Mouse (Mus musculus) embryonic stem cell, embryonic (primary cell): Measurements from ENCODE around the gene Gm10031.
"Not testable (repeated sequence)": the region's sequence is repeated elsewhere in the genome, so short reads cannot be mapped to it uniquely, and the experiment has no call there.

Experiments
- CTCF ChIA-PET, 4 experiments: fragments of 300-600 bp in 2 of 4; fragments of 350-600 bp in 2 of 4; sonication (Branson Sonifier 250); formaldehyde crosslinking; loops; one replicate each; lab custom pipeline; 2022; ENCODE audit warnings: inconsistent platforms in 2 of 4; lab: Charles Lee
- POLR2A ChIA-PET, 4 experiments: fragments of 300-600 bp in 2 of 4; fragments of 350-600 bp in 2 of 4; sonication (Branson Sonifier 250); formaldehyde crosslinking; loops; one replicate each; lab custom pipeline; 2022; ENCODE audit warnings: antibody characterized with exemption in 4 of 4, inconsistent platforms in 1 of 4; lab: Charles Lee

Gm10031 gene

GRCm38 (mm10) chr1:156523842-156524241 lies at the start of gene Gm10031:
TSS of gene Gm10031 (plus strand) at chr1:156524012.
- CTCF ChIA-PET, POLR2A ChIA-PET: not testable (repeated sequence)

- POLR2A ChIA-PET: interaction anchor here in 1 of 4 experiments (1.0 to 1.2 kb wide), 4 partner anchors 15 to 1376 kb away, joined by 3 to 5 read pairs (median 4); partner anchors contain the start of gene Ier5
Measured at GRCm38 (mm10) chr1:156474854-156475253, 49.0 kb upstream of the Gm10031 start.

GRCm38 (mm10) chr1:156476016-156476415 lies 47.8 kb upstream of the Gm10031 start:
- POLR2A ChIA-PET: no interaction called here
- CTCF ChIA-PET: interaction anchor here in 1 of 4 experiments (0.6 kb wide), 1 partner anchor 202 kb away, joined by 10 read pairs; no protein-coding TSS in a partner anchor

More at GRCm38 (mm10) chr1:156474854-156475253, 49.0 kb upstream of the Gm10031 start:
- CTCF ChIA-PET: interaction anchor here in 2 of 4 experiments (0.6 to 1.5 kb wide), 3 partner anchors 30 to 553 kb away, joined by 3 to 7 read pairs (median 5); no protein-coding TSS in a partner anchor

DNA sequence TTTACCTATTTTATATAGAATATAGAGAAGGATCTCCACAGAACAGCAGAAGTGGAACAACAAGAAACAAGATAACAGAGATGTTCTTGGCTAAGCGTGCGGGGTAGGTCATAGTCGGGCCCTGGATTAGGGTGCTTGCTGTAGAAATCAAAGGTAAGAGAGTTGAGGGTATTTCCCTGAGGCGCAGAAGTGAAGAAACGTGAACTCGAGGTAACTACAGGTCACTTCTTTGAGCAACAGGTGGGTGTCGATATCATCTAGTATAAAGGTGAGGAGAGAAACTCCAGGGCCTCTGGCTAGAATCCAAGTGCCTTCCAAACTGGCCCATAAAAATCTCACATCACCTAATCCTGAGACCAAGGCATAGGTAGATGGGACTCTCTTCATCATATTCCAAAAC lies 47.3 kb upstream of the Gm10031 start:
- CTCF ChIA-PET: no interaction called here
- POLR2A ChIA-PET: no interaction called here

- POLR2A ChIA-PET: no interaction called here
- CTCF ChIA-PET: interaction anchor here in 1 of 4 experiments (1.8 kb wide), 1 partner anchor 24 kb away, joined by 4 read pairs; no protein-coding TSS in a partner anchor
Measured at GRCm38 (mm10) chr1:156481826-156482225, 42.0 kb upstream of the Gm10031 start.

- ChIA-PET POLR2A (interaction anchor here in 1 of 4 experiments (0.5 kb wide), 1 partner anchor 23 kb away, joined by 3 read pairs; no protein-coding TSS in a partner anchor), CTCF (interaction anchor here in 3 of 4 experiments (0.6 to 1.1 kb wide), 4 partner anchors 18 to 277 kb away, joined by 3 to 4 read pairs (median 3); no protein-coding TSS in a partner anchor)
Measured at GRCm38 (mm10) chr1:156487498-156487897, 36.3 kb upstream of the Gm10031 start.

- POLR2A ChIA-PET: no interaction called here
- CTCF ChIA-PET: interaction anchor here in 1 of 4 experiments (0.9 to 1.1 kb wide), 2 partner anchors 17 to 65 kb away, joined by 3 read pairs; no protein-coding TSS in a partner anchor
Measured at GRCm38 (mm10) chr1:156488031-156488430, 35.8 kb upstream of the Gm10031 start.

DNA sequence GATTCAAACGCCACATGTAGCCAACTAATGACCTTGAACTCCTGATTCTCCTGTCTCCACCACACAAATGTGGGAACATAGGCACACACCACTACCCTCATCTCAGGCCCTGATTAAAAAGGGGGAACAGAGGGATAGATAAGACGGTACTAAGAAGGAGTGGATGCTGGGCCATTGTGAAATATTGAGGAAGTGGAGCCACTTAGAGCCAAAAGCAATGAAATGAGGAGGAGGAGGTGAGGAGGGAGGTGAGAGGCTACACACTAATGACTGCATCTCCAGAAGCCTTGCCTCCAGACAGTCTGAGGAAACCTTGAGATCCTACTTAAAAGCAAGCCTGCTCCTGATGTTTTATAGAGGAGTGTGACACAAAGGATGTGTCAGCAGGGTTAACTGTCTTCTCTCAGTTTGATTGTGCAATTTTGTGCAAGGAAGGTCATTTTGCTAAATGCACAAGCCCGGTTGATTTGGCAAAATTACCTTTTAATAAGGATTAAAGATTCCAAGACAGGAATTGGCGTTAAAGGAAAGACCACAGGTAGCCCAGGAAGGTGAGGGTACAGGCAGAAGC lies 32.5 kb upstream of the Gm10031 start:
- CTCF ChIA-PET: no interaction called here
- POLR2A ChIA-PET: interaction anchor here in 1 of 4 experiments (0.7 kb wide), 1 partner anchor 610 kb away, joined by 3 read pairs; no protein-coding TSS in a partner anchor

- POLR2A ChIA-PET: no interaction called here
- CTCF ChIA-PET: no interaction called here
Measured at GRCm38 (mm10) chr1:156495025-156495424, 28.8 kb upstream of the Gm10031 start.

- POLR2A ChIA-PET: interaction anchor here in 1 of 4 experiments (0.7 kb wide), 1 partner anchor 10 kb away, joined by 3 read pairs; no protein-coding TSS in a partner anchor
- CTCF ChIA-PET: interaction anchor here in 3 of 4 experiments (0.7 kb wide), 3 partner anchors 8 to 703 kb away, joined by 3 to 4 read pairs (median 4); no protein-coding TSS in a partner anchor
Measured at GRCm38 (mm10) chr1:156496910-156497309, 26.9 kb upstream of the Gm10031 start.

DNA sequence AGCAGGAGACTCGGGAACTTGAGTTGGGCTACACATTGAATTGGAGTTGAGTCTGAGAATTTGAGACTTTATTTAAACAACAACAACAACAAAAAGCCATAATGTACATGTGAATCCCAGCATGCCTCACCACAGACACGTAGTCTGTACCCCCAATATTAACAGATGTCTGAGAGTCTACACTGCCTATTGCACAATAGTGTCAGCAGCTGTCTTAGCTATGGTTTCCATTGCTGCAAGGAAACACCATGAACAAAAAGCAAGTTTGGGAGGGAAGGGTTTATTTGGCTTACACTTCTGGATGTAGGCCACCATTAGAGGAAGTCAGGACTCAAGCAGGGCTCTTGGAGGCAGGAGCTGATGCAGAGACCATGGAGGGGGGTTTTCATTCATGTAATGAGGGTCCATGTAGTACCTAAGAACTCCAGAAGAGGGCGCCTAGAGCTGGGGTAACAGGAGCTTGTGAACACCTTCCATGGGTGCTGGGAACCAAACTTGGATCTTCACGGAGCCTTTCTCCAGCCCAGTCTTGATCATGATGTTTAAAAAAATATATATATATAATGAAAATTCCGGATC lies 18.8 kb upstream of the Gm10031 start:
- ChIA-PET POLR2A (interaction anchor here in 2 of 4 experiments (0.7 to 1.0 kb wide), 4 partner anchors 44 to 939 kb away, joined by 3 to 4 read pairs (median 4); no protein-coding TSS in a partner anchor), CTCF (interaction anchor here (0.5 to 2.3 kb wide), 19 partner anchors 9 to 601 kb away, joined by 3 to 6 read pairs (median 4); partner anchors contain the start of genes Fam20b (in 1 of the 4) and Soat1 (in 1 of the 4))

DNA sequence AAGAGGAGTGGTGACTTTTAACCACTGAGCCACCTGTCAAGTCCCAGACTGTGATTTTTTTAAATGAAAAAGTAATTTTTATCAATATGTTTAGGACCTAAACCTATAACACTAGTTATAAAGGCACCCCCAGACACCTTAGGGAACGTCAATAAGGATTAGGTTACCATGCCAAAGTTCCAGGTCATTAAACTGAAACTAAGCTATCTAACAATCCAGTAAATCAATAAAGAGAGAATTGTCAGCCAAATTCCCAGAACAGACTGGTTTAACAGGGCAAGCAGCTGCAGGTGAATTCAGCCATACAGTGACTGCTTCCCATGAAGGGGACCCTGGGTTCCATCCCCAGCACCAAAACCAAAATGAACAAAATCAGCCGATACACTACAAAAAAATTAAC lies 17.9 kb upstream of the Gm10031 start:
- CTCF ChIA-PET: interaction anchor here in 2 of 4 experiments (0.6 to 2.3 kb wide), 11 partner anchors 9 to 602 kb away, joined by 3 to 5 read pairs (median 4); partner anchors contain the start of genes Fam20b (in 1 of the 2) and Soat1 (in 1 of the 2)
- POLR2A ChIA-PET: no interaction called here

GRCm38 (mm10) chr1:156507753-156508152 lies 16.1 kb upstream of the Gm10031 start:
- POLR2A ChIA-PET: interaction anchor here in 1 of 4 experiments (0.7 kb wide), 1 partner anchor 422 kb away, joined by 3 read pairs; no protein-coding TSS in a partner anchor
- CTCF ChIA-PET: interaction anchor here in 2 of 4 experiments (0.6 to 0.9 kb wide), 3 partner anchors 125 to 555 kb away, joined by 3 to 23 read pairs (median 3); no protein-coding TSS in a partner anchor

DNA sequence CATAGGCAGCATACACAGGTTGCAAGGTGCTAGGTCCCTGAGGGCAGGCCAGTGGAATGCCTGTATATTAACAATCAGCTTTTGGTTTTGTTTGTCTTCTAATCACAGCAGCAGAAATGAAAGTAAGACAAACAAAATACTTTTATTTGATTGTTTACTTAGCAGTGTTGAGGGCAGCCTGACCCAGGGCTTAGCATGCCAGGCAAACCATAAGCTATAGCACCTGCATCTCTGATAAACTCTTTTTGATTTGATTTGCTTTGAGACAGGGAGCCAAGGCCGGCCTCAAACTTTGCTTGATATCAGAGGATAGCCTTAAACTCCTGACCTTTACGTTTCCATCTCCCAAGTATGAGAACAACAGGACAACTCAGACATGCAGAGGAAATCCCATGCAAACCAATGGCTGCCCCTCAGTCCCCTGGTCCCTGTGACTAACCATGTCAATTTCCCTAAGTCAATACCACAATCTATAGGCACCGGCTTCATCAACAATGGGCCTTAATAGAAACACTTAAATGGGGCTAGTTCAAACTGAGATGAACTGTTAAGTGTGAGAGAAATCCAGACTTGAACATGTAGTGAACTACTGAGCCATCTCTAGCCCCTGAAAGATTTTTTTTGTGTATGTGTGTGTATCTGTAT lies 3.6 kb upstream of the Gm10031 start:
- CTCF ChIA-PET: no interaction called here

DNA sequence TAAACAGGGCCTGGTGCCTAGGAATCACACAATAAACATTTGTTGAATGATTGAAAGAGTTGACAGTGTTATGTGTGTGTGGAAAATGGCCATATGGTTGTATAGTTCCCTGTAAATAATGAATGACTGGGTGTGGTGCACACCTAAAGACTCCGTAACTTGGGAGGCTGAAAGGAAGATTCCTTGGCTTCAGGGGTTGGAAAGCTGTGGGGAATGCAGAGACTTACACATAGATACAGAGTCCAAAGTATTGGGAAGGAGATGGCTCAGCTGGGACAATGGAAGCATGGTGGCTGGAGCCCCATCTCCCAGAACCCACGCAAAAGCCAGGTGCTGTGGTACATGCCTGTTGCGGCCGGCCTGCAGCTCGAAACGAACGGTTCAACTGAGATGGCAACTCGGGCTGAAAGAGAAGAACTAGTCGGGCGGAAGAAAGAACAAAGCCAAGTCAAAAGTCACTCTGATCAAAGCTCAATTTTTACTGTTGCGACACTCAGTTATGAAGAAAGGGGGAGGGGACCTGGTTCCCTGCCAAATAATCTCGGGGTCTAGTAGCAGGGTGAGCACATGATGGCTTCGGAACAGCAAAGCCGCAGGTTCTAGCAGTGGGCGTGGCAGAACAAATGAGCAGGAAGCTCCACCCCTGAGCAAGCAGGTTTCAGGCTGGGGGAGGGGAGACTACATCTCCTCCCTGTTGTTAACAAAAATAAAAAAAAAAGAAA lies 1.9 kb upstream of the Gm10031 start:
- ChIA-PET CTCF (interaction anchor here in 1 of 4 experiments (0.6 to 0.7 kb wide), 2 partner anchors 21 to 53 kb away, joined by 4 to 6 read pairs; no protein-coding TSS in a partner anchor), POLR2A (interaction anchor here in 1 of 4 experiments (0.7 kb wide), 1 partner anchor 333 kb away, joined by 3 read pairs; no protein-coding TSS in a partner anchor)

More for the DNA sequence above, 3.6 kb upstream of the Gm10031 start:
- POLR2A ChIA-PET: interaction anchor here in 1 of 4 experiments (0.9 kb wide), 1 partner anchor 8 kb away, joined by 5 read pairs; no protein-coding TSS in a partner anchor

DNA sequence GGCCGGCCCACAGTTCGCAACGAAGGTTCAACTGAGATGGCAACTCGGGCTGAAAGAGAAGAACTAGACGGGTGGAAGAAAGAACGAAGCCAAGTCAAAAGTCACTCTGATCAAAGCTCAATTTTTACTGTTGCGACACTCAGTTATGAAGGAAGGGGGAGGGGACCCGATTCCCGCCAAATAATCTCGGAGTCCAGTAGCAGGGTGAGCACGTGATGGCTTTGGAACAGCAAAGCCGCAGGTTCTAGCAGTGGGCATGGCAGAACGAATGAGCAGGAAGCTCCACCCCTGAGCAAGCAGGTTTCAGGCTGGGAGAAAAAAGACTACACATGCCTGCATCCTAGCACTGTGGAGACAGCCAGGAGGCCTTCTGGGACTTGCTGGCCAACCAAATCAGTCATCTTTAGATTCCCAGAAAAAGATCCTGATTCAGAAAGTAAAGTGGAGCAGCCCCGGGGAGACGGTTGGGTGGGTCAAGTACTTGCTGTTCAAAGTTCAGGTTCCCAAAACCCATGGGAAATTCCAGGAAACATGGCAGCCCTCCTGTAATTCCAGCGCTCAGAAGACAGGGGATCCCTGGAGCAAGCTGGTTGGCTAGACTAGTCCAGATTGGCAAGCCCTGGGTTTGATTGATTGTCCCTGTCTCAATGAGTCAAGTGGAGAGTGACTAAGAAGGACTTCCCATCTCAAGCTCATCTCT lies 8.8 kb downstream of the Gm10031 start:
- ChIA-PET POLR2A (interaction anchor here in 3 of 4 experiments (1.0 to 2.0 kb wide), 4 partner anchors 14 to 59 kb away, joined by 3 to 7 read pairs (median 4); partner anchors contain the start of genes Abl2 (in 2 of the 3) and Soat1 (in 1 of the 3)), CTCF (interaction anchor here in 1 of 4 experiments (0.6 to 1.6 kb wide), 3 partner anchors 28 to 292 kb away, joined by 3 to 4 read pairs (median 3); no protein-coding TSS in a partner anchor)

- CTCF ChIA-PET: interaction anchor here in 2 of 4 experiments (0.6 to 1.6 kb wide), 3 partner anchors 32 to 292 kb away, joined by 3 to 4 read pairs (median 3); no protein-coding TSS in a partner anchor
- POLR2A ChIA-PET: interaction anchor here in 1 of 4 experiments (2.0 kb wide), 1 partner anchor 25 kb away, joined by 7 read pairs; the partner anchor contains the start of gene Abl2
Measured at GRCm38 (mm10) chr1:156533483-156533882, 9.7 kb downstream of the Gm10031 start.
